Mouse (Mus musculus) thymus, adult 2 months (tissue): ENCODE results near the gene Nid1. TPM values are rescaled to one million over a fixed set of nuclear protein-coding genes. Genes with fewer than 3 reads are reported as not detected.

Experiments used
- DNase-seq: peaks from one replicate; pipeline ENCODE4 v3.0.0; 2021
- H3K27ac ChIP-seq: fragments of 200-500 bp; 2 replicates; pipeline ENCODE4 v1.5.1; 2012; ENCODE audit warnings: low read length, control low read depth; ENCODE audit not compliant: control insufficient read depth, insufficient read depth
- H3K27me3 ChIP-seq: fragments of 200-500 bp; 2 replicates; pipeline ENCODE4 v1.6.1; 2012; ENCODE audit warnings: mild to moderate bottlenecking, low read length, moderate library complexity, mixed read lengths; ENCODE audit not compliant: control insufficient read depth, insufficient read depth
- H3K36me3 ChIP-seq: fragments of 200-500 bp; 2 replicates; pipeline ENCODE4 v1.6.1; 2012; ENCODE audit warnings: mild to moderate bottlenecking, low read length, moderate library complexity; ENCODE audit not compliant: control insufficient read depth, insufficient read depth
- H3K4me1 ChIP-seq: fragments of 200-500 bp; replicated peaks from 2 replicates; pipeline ENCODE4 v1.6.1; 2012; ENCODE audit warnings: low read length; ENCODE audit not compliant: control insufficient read depth, insufficient read depth
- H3K4me3 ChIP-seq: fragments of 200-500 bp; 2 replicates; pipeline ENCODE4 v1.5.1; 2012; ENCODE audit warnings: mild to moderate bottlenecking, low read length, control low read depth, moderate library complexity; ENCODE audit not compliant: control insufficient read depth, insufficient read depth
- CTCF ChIP-seq: fragments of 200-500 bp; IDR thresholded peaks from 2 replicates; pipeline ENCODE4 v1.5.1; 2012; ENCODE audit warnings: mild to moderate bottlenecking, control low read depth, low read length, moderate library complexity, borderline replicate concordance; ENCODE audit not compliant: control insufficient read depth, poor library complexity, insufficient read depth; ENCODE audit errors: extremely low read depth
- POLR2A ChIP-seq: fragments of 200-500 bp; IDR thresholded peaks from 2 replicates; pipeline ENCODE4 v1.6.1; 2012; ENCODE audit warnings: mild to moderate bottlenecking, low read length, control low read depth, moderate library complexity; ENCODE audit not compliant: control insufficient read depth, poor library complexity, insufficient read depth; ENCODE audit errors: extremely low read depth
- WGBS: fragments of 180-500 bp; shearing (Covaris S2); methylation state at CpG from one replicate; pipeline ENCODE4 v1.1.7; 2018; 5-methylcytosine and 5-hydroxymethylcytosine counted together
- polyA plus RNA-seq: library from polyadenylated mRNA; depleted of rRNA; stranded (reverse); fragments of >200 nt; gene quantifications from 2 replicates; pipeline ENCODE4 v1.2.3, GENCODE M21; 2012

Gene Nid1
- polyA plus RNA-seq, 1 experiment: 19.0 TPM

GRCm38 (mm10) chr13:13477046-13477445, 39.7 kb downstream of the Nid1 start:
- Histone ChIP-seq H3K27ac (no peak overlapping the region), H3K36me3 (no peaks in the 10 kb centered on the region), H3K4me3 (no peak overlapping the region), H3K27me3 (no peaks in the 10 kb centered on the region), H3K4me1 (no peaks in the 10 kb centered on the region)
- WGBS: 97% methylated on average over 2 of the region's 2 CpGs
- TF ChIP-seq CTCF: no peak
- TF ChIP-seq POLR2A: no peak
- DNase-seq: no peak

GRCm38 (mm10) chr13:13479986-13480385, 42.6 kb downstream of the Nid1 start:
- DNase-seq: no peak
- Histone ChIP-seq H3K36me3 (no peaks in the 10 kb centered on the region), H3K4me1 (no peaks in the 10 kb centered on the region; the same call in 1 of the 2 replicates), H3K27me3 (no peaks in the 10 kb centered on the region), H3K27ac (no peak overlapping the region), H3K4me3 (no peak overlapping the region)
- no peak for TF ChIP-seq POLR2A
- 61% methylated on average over 2 of the region's 2 CpGs for WGBS

GRCm38 (mm10) chr13:13481033-13481432, 43.7 kb downstream of the Nid1 start:
- H3K36me3 ChIP-seq: no peaks in the 10 kb centered on the region
- no peaks in the 10 kb centered on the region for H3K27me3 ChIP-seq
- H3K4me3 ChIP-seq: no peak overlapping the region
- DNase-seq: no peak
- H3K27ac ChIP-seq: no peak overlapping the region
- no peaks in the 10 kb centered on the region; the same call in 1 of the 2 replicates for H3K4me1 ChIP-seq
- no peak for TF ChIP-seq POLR2A
- TF ChIP-seq CTCF: no peak
- WGBS: 86% methylated on average over 5 of the region's 5 CpGs

GRCm38 (mm10) chr13:13481875-13482674, 44.7 kb downstream of the Nid1 start:
- H3K27ac ChIP-seq: no peak overlapping the region
- 94% methylated on average over 16 of the region's 16 CpGs for WGBS

GRCm38 (mm10) chr13:13484351-13484751, 47.0 kb downstream of the Nid1 start:
- Histone ChIP-seq H3K36me3 (no peaks in the 10 kb centered on the region), H3K4me3 (no peak overlapping the region), H3K27ac (no peak overlapping the region), H3K27me3 (no peaks in the 10 kb centered on the region), H3K4me1 (no peaks in the 10 kb centered on the region; the same call in 1 of the 2 replicates)
- 84% methylated on average over 7 of the region's 7 CpGs for whole genome bisulfite sequencing
- TF ChIP-seq CTCF: no peak
- no peak for TF ChIP-seq POLR2A
- DNase-seq: no peak

More at GRCm38 (mm10) chr13:13481875-13482674, 44.7 kb downstream of the Nid1 start:
- DNase-seq: no peak
- no peaks in the 10 kb centered on the region for H3K36me3 ChIP-seq
- H3K4me3 ChIP-seq: no peak overlapping the region
- no peaks in the 10 kb centered on the region for H3K27me3 ChIP-seq
- TF ChIP-seq POLR2A (no peak), CTCF (no peak)
- H3K4me1 ChIP-seq: no peaks in the 10 kb centered on the region; the same call in 1 of the 2 replicates

GRCm38 (mm10) chr13:13484883-13485282, 47.5 kb downstream of the Nid1 start:
- Histone ChIP-seq H3K36me3 (no peaks in the 10 kb centered on the region), H3K4me1 (no peaks in the 10 kb centered on the region; the same call in 1 of the 2 replicates), H3K27ac (no peak overlapping the region), H3K27me3 (no peaks in the 10 kb centered on the region), H3K4me3 (no peak overlapping the region)
- WGBS: 98% methylated on average over 2 of the region's 2 CpGs
- TF ChIP-seq POLR2A (no peak), CTCF (no peak)
- no peak for DNase-seq
